Mouse (Mus musculus) heart, adult 2 months (tissue): ENCODE data around the gene Grik1.

Experiments
- CTCF ChIP-seq: fragments of 200-600 bp; IDR thresholded peaks from 2 replicates; pipeline ENCODE4 v1.8.1; 2022; ENCODE audit warnings: antibody characterized with exemption, mild to moderate bottlenecking, moderate library complexity
- POLR2A ChIP-seq: fragments of 200-500 bp; IDR thresholded peaks from 2 replicates; pipeline ENCODE4 v1.6.1; 2011; ENCODE audit warnings: mild to moderate bottlenecking, low read depth, low read length, control low read depth; ENCODE audit not compliant: insufficient read depth

- TF ChIP-seq POLR2A, result no peak
- no peak for TF ChIP-seq CTCF
Observed at GRCm38 (mm10) chr16:88166547-88166946, 123.5 kb downstream of the Grik1 start.
